Mouse (Mus musculus): Measurements from ENCODE around the gene Crip3. TPM values are rescaled to one million over a fixed set of nuclear protein-coding genes. Genes with fewer than 3 reads are reported as not detected.

Crip3 gene
- polyA plus RNA-seq, 1 experiment = 429 TPM

DNA sequence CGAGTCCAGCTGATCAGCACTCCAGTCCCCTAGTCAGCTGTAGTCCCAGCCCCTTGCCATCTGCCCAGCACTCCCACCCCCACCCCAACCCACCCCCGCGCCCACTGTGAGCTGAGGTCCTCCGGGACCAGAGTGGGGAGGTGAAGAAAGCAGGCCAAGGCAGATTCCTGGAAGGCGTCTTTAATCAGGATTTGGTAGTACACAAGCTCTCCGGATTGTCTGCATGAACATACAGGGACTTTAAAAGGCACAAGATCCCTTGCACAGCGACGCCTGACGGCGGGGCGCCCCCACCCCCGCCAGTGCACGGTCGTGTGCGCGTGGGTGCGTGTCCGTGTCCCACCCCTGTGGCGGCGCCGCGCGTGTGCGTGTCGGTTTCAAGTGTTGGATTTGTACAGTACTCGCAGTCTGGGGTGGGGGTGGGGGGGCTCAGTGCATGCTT lies 25.3 kb downstream of the Crip3 start:
- DNase-seq = no peak
- H3K27ac ChIP-seq (ENCODE audit: control insufficient read depth, insufficient read depth, low read length) = no peak overlapping the region
- peaks cover 20% of the 10 kb centered on the region; the same call in 1 of the 2 replicates for H3K27me3 ChIP-seq (ENCODE audit: control insufficient read depth, insufficient read depth, low read length)
- H3K4me1 ChIP-seq (replicated peaks; ENCODE audit: control insufficient read depth, insufficient read depth, low read length) = no peaks in the 10 kb centered on the region; the same call in 1 of the 2 replicates
- TF ChIP-seq CTCF (IDR thresholded peaks at IDR 0.05; ENCODE audit: borderline replicate concordance, control insufficient read depth, extremely low read depth, insufficient read depth, low read length, poor library complexity) = no peak
- no peak for TF ChIP-seq POLR2A (IDR thresholded peaks at IDR 0.05; ENCODE audit: control insufficient read depth, extremely low read depth, insufficient read depth, low read length, poor library complexity)
- no peak overlapping the region for H3K4me3 ChIP-seq (ENCODE audit: control insufficient read depth, insufficient read depth, low read length)
- 12% methylated on average over 26 of the region's 26 CpGs for WGBS
- no peaks in the 10 kb centered on the region for H3K36me3 ChIP-seq (ENCODE audit: control insufficient read depth, insufficient read depth, low read length)

GRCm38 (mm10) chr17:46454539-46454938 lies 25.8 kb downstream of the Crip3 start:
- Histone ChIP-seq H3K36me3 (ENCODE audit: control insufficient read depth, insufficient read depth, low read length) (no peaks in the 10 kb centered on the region), H3K4me1 (replicated peaks; ENCODE audit: control insufficient read depth, insufficient read depth, low read length) (no peaks in the 10 kb centered on the region; the same call in 1 of the 2 replicates), H3K27me3 (ENCODE audit: control insufficient read depth, insufficient read depth, low read length) (peaks cover 20% of the 10 kb centered on the region; the same call in 1 of the 2 replicates), H3K4me3 (ENCODE audit: control insufficient read depth, insufficient read depth, low read length) (no peak overlapping the region), H3K27ac (ENCODE audit: control insufficient read depth, insufficient read depth, low read length) (no peak overlapping the region)
- no peak for DNase-seq
- TF ChIP-seq POLR2A (IDR thresholded peaks at IDR 0.05; ENCODE audit: control insufficient read depth, extremely low read depth, insufficient read depth, low read length, poor library complexity) = no peak
- no peak for TF ChIP-seq CTCF (IDR thresholded peaks at IDR 0.05; ENCODE audit: borderline replicate concordance, control insufficient read depth, extremely low read depth, insufficient read depth, low read length, poor library complexity)
- WGBS = 9% methylated on average over 9 of the region's 9 CpGs

DNA sequence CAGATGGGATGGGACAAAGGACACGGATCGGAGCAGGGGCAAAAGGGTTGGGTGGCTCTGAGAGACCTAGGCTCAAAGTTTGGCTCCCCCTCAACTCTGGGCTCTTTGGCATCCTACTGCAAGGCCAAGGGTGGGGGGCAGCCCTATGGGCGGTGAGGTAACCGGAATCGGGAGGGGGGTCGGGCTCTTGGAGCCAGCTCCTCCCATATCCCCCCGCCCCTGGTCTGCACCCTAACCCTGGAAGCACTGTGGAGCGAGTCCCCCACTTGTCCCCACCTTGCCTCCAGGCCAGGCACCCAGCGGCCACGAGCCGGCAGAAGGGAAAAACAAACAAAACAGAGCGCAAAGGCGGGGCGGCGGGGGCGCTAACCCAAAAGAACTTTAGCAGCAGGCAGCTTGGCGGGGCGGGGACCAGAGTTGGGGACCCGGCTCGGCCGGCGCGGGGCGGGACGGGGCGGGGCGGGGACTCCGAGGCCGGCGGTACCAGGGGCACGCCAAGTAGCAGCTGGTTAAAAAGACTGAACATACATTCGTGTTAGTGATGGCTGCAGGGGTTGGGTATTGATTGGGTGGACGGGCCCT lies 26.5 kb downstream of the Crip3 start:
- TF ChIP-seq CTCF (IDR thresholded peaks at IDR 0.05; ENCODE audit: borderline replicate concordance, control insufficient read depth, extremely low read depth, insufficient read depth, low read length, poor library complexity) (no peak), POLR2A (IDR thresholded peaks at IDR 0.05; ENCODE audit: control insufficient read depth, extremely low read depth, insufficient read depth, low read length, poor library complexity) (no peak)
- Histone ChIP-seq H3K27me3 (ENCODE audit: control insufficient read depth, insufficient read depth, low read length) (peaks cover 23% of the 10 kb centered on the region; the same call in 1 of the 2 replicates), H3K4me3 (ENCODE audit: control insufficient read depth, insufficient read depth, low read length) (no peak overlapping the region), H3K4me1 (replicated peaks; ENCODE audit: control insufficient read depth, insufficient read depth, low read length) (no peaks in the 10 kb centered on the region; the same call in 1 of the 2 replicates), H3K36me3 (ENCODE audit: control insufficient read depth, insufficient read depth, low read length) (no peaks in the 10 kb centered on the region), H3K27ac (ENCODE audit: control insufficient read depth, insufficient read depth, low read length) (no peak overlapping the region)
- DNase-seq = peak; percentile 25
- WGBS = 3% methylated on average over 33 of the region's 33 CpGs

- no peak overlapping the region for H3K27ac ChIP-seq (ENCODE audit: control insufficient read depth, insufficient read depth, low read length)
- WGBS = 13% methylated on average over 10 of the region's 10 CpGs
- peaks cover 27% of the 10 kb centered on the region; the same call in 1 of the 2 replicates for H3K27me3 ChIP-seq (ENCODE audit: control insufficient read depth, insufficient read depth, low read length)
These were observed 29.1 kb downstream of the Crip3 start for GRCm38 (mm10) chr17:46457791-46458190.

DNA sequence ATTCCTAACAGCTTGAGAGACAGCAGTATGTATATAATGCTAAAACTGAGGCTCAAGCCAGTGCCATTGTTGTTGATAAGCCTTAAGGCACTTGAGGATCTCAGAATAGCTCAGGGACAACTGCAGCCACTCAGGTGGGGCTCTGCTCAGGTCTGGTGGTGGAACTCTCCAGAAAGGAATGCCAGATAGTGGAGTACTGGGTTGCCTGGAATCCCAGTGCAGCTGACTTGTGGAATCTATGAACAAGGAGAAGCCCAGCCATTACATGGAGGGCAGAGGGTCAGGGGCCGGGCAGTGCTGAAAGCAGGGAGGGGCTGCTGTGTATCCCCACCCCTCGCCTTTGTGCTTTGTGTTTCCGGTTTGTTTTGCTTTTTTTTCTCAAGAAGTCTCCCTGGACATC lies 29.7 kb downstream of the Crip3 start:
- Histone ChIP-seq H3K4me3 (ENCODE audit: control insufficient read depth, insufficient read depth, low read length) (no peak overlapping the region), H3K36me3 (ENCODE audit: control insufficient read depth, insufficient read depth, low read length) (no peaks in the 10 kb centered on the region), H3K27me3 (ENCODE audit: control insufficient read depth, insufficient read depth, low read length) (peaks cover 20% of the 10 kb centered on the region; the same call in 1 of the 2 replicates), H3K27ac (ENCODE audit: control insufficient read depth, insufficient read depth, low read length) (no peak overlapping the region), H3K4me1 (replicated peaks; ENCODE audit: control insufficient read depth, insufficient read depth, low read length) (peaks cover 7% of the 10 kb centered on the region; the same call in 1 of the 2 replicates)
- TF ChIP-seq POLR2A (IDR thresholded peaks at IDR 0.05; ENCODE audit: control insufficient read depth, extremely low read depth, insufficient read depth, low read length, poor library complexity) = no peak
- no peak for DNase-seq
- WGBS = 51% methylated on average over 3 of the region's 3 CpGs

More at GRCm38 (mm10) chr17:46457791-46458190, 29.1 kb downstream of the Crip3 start:
- TF ChIP-seq CTCF (IDR thresholded peaks at IDR 0.05; ENCODE audit: borderline replicate concordance, control insufficient read depth, extremely low read depth, insufficient read depth, low read length, poor library complexity) (peak; percentile 31; the same call in 1 of the 2 replicates), POLR2A (IDR thresholded peaks at IDR 0.05; ENCODE audit: control insufficient read depth, extremely low read depth, insufficient read depth, low read length, poor library complexity) (no peak)
- no peaks in the 10 kb centered on the region for H3K36me3 ChIP-seq (ENCODE audit: control insufficient read depth, insufficient read depth, low read length)
- H3K4me3 ChIP-seq (ENCODE audit: control insufficient read depth, insufficient read depth, low read length) = no peak overlapping the region
- peak; percentile 58 for DNase-seq
- H3K4me1 ChIP-seq (replicated peaks; ENCODE audit: control insufficient read depth, insufficient read depth, low read length) = peaks cover 7% of the 10 kb centered on the region; the same call in 1 of the 2 replicates

GRCm38 (mm10) chr17:46460673-46461072 lies 31.9 kb downstream of the Crip3 start:
- Histone ChIP-seq H3K4me1 (replicated peaks; ENCODE audit: control insufficient read depth, insufficient read depth, low read length) (peaks cover 7% of the 10 kb centered on the region; the same call in 1 of the 2 replicates), H3K27ac (ENCODE audit: control insufficient read depth, insufficient read depth, low read length) (no peak overlapping the region), H3K36me3 (ENCODE audit: control insufficient read depth, insufficient read depth, low read length) (no peaks in the 10 kb centered on the region), H3K4me3 (ENCODE audit: control insufficient read depth, insufficient read depth, low read length) (no peak overlapping the region), H3K27me3 (ENCODE audit: control insufficient read depth, insufficient read depth, low read length) (peaks cover 10% of the 10 kb centered on the region; the same call in 1 of the 2 replicates)
- DNase-seq = peak; percentile 23
- no peak for TF ChIP-seq CTCF (IDR thresholded peaks at IDR 0.05; ENCODE audit: borderline replicate concordance, control insufficient read depth, extremely low read depth, insufficient read depth, low read length, poor library complexity)
- no peak for TF ChIP-seq POLR2A (IDR thresholded peaks at IDR 0.05; ENCODE audit: control insufficient read depth, extremely low read depth, insufficient read depth, low read length, poor library complexity)
- 1% methylated on average over 32 of the region's 32 CpGs for WGBS
